Mouse (Mus musculus) right cerebral cortex, postnatal 10 days (tissue): ENCODE results near the gene Dhx37.
"Not testable (repeated sequence)": the region's sequence is repeated elsewhere in the genome, so short reads cannot be mapped to it uniquely, and the experiment has no call there.

Experiments used
- DNase-seq, 2 experiments: peaks; one replicate each; pipeline ENCODE4 v3.0.0; 2021; ENCODE audit warnings: low spot score in 2 of 2

The Dhx37 gene

GRCm38 (mm10) chr5:125448631-125449030, 14.7 kb upstream of the Dhx37 start:
- DNase-seq, result no peak

- no peak for DNase-seq
Measured at GRCm38 (mm10) chr5:125448026-125448425, 14.1 kb upstream of the Dhx37 start.

DNA sequence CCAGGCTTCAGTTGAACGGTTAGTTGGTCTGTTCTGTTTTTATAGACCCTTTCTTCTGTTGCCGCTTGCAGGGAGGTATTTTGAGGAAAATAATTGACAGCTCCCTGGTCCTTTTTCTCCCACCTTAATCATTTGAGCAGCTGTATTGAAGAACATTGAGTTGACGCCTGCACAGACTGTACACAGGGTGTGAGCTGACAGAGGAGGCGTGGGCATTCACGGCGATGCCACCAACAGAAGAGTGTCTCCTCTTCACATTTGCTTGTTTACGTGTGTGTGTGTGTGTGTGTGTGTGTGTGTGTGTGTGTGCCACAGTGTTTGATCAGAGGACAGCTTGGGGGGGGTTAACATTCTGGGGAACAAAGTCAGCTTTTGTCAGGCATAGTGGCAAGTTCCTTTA, 12.4 kb upstream of the Dhx37 start:
- DNase-seq, result peak in 1 of 2 experiments; percentile 56

DNA sequence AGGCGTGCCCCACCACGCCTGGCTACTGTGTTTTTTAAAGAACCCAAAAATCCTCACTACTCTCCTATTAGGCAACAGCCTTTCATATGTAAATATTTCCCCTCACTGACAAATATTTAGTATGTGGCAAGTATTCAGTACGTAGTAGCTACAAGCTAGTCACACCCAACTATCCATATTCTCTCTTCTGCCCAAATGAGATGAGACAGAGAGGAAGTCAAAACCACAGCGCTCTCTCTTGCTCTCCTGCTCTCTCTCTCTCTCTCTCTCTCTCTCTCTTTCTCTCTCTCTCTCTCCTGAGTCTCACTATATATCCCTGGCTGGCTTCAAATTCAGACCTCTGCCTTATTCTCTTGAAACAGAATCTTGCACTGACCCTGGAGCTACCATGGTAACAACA, 10.6 kb upstream of the Dhx37 start:
- DNase-seq, result no peak

DNA sequence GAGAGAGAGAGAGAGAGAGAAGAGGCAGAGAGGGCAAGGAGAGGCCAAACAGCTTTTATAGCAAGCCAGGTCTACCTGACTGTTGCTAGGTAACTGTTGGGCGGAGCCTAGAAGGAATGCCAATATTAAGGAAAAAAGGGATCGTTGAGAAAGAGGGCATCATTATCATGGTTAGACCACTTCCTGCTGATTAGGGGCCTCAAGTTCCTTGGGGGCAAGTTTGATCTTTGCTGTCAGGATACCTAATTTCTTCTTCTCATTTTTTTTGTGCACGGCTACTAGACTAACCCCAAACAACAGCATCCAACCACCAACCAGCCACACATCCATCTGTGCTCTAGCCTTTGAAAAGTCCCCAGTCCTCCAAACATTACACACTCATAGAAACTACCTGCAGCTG, 10.0 kb upstream of the Dhx37 start:
- DNase-seq, result no peak

DNA sequence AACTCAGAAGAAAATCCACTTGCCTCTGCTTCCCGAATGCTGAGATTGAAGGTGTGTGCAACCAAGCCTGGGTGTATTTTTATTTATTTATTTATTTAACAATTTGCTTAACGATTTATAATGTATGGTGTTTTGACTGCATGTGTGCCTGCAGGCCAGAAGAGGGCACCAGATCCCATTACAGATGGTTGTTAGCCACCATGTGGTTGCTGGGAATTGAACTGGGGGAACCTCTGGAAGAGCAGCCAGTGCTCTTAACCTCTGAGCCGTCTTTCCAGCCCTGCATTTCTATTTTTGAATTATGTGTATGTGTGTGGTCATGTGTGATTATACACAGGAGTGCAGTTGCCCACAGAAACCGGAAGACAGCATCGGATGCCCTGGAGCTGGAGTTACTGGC, 9.4 kb upstream of the Dhx37 start:
- DNase-seq, result no peak

DNA sequence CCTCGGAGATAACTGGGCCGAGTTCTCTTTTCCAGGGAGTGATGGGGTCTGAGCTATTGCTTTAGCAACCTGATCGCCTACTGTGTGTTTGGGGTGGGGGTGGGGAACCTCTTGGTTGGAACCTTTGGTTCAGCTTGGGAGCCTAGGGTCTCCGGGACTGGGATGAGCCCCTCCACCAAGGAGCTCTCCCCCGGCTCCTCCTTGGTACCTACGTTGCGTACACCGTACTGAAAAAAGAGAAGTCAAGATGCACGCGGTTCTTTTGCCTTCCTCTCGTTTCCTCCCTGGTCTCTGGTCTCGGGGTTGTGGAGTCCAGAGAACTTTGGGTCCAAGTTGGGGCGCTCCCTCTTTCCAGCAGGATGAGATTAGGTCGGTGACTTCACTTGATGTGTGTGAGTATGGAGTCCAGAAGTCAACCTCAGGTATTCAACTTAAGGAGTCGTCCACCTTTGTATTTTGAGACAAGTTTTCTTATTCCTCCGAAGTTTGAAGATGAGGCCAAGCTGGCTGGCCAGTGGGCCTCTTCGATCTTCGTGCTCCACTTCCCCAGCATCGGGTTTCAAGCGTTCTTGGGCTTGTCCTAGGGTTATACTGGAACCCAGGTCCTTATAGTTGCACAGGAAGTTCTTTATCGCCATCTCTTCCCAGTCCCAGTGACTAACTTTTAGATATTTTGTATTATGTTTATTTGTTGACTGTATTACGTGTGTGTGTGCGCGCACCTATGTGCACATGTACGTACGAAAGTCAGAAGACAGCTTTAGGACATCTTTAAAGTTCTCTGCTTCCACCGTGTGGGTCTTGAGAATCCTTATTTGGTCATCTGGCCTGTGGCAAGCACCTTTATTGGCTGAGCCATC, 8.4 kb upstream of the Dhx37 start:
- peak in 1 of 2 experiments; percentile 40 for DNase-seq

DNA sequence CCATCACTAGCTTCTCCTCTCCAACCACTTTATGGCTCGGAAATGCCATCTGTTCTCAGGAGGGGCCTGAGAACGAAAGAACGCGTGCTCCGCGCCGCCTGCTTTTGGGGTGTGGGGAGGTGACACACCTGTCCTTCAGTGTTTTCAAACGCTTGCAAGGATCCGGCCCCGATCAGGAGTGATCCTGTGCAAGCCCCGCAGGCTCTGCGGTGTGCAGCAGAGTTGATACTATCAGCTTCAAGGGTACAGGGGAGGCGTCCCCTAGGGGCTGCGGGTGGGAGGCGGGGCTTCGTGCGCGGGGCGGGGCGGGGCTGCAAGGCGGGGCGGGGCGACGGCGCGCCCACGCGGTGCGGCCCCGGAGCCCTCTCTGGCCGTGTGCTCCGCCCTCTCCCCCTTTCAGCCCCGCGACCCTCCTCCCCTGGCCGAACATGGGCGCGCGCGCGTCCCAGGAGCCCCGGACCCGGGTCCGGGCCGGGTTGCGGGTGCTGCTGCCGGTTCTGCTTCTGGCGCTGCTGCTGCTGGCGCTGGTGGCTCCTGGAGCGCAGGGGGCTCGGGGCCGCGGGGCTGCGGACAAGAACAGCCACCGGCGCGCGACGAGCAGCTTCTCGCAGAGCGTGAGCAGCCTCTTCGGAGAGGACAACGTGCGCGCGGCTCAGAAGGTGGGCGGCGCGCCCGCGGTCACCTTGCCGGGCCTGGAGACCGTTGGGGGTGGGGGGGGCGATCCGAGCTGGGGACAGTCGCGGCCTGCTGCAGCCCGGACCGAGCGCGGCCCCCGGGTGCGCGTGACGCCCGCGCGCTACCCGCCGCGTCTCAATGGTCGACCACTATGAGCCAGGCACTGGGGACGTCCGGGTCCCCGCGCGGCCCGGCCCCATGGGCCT, 7.6 kb upstream of the Dhx37 start, which contains the start of gene Bri3bp:
Bri3bp (plus strand) TSS at position 335 of the 881 bp plus-strand sequence.
- peak; percentile 61 to 63 for DNase-seq

DNA sequence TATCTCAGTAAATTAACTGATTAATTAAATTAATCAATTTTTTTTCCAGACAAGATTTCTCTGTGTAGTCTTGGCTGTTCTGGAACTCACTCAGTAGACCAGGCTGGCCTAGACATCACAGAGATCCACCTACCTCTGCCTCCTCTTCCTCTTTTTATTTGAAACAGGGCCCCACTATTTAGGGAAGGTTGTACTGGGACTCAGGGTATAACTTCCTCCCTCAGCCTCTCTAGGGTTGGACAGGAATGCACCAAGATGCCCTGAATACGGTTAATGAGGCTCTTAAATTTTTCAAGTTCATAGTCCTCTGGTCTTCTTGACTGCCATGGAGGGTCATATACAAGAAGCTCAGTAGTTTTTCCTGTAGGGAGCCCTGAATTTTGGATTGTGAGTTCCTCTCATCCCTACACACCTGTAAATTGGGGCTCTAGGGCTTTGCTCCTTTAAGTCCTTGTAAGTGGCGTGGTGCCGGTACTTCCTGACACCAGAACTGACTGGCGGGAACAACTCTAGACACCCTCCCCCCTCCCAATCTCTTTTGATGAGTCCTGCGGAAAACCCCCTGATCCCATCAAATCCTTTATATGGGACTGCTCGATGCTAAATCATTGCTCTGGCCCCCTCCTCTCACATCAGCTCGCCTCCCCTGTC, 6.8 kb upstream of the Dhx37 start:
- no peak for DNase-seq

GRCm38 (mm10) chr5:125434347-125434746, 426 bp upstream of the Dhx37 start:
- not testable (repeated sequence) for DNase-seq

DNA sequence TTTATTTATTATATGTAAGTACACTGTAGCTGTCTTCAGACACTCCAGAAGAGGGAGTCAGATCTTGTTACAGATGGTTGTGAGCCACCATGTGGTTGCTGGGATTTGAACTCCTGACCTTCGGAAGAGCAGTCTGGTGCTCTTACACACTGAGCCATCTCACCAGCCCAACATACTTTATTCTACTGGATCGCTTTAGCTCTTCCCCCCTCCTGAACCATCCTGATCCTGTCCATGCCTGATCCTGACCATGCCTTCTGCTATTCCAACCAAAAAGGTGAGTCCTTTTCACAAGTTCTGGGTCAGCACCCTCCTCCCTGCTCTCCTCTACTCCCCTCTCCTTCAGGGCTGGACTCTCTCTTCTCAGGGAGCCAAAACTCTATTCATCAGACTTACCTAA, 1.6 kb downstream of the Dhx37 start:
- DNase-seq, result not testable (repeated sequence)

DNA sequence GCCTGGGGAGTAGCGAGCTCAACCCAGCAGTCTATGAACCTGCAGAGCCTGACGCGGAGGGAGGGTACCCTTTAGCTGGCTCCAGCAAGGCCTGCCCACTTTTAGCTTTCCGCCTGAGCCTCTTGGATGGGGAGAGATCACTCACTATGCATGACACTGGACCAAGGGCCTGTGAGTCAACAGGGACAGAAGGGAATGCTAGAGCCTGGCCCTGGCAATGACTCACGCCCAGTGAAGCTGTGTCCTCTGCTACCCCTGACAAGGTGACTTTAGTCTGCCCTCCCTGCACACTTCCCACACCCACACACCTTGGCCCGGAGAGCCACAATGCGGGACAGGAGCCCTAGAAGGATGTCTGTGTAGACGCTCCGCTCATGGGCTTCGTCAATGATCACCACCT, 7.6 kb downstream of the Dhx37 start:
- no peak for DNase-seq

DNA sequence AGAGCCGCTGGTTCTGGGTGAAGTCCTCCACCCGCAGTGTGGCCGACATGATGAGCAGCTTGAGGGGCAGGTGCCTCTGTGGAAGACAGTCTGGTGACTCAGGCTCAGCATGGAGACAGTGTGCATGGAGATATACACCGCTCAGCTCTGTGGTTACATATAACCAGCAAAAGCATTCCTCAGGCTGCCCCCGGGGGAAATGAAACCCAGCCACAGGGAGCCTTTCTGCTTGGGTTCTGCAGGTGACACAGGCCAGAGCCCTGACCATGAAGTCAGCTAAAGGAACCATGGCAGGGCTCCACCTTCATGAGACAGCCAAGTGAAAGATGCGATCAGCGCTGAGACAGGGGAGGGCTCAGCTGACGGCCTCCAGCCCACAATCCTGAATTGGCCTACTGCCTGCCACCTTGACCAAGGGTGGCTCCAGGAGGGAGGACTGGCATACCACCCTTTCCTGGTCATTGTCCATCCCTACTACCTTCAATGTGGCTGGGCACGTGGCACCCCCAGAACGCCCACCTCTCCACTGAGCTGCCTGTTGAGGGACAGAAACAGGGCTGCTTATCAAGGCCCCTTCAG, 8.1 kb downstream of the Dhx37 start:
- no peak for DNase-seq

- DNase-seq, result no peak
Measured at GRCm38 (mm10) chr5:125419124-125419523, 14.8 kb downstream of the Dhx37 start.

GRCm38 (mm10) chr5:125418636-125419035, 15.3 kb downstream of the Dhx37 start:
- no peak for DNase-seq

DNA sequence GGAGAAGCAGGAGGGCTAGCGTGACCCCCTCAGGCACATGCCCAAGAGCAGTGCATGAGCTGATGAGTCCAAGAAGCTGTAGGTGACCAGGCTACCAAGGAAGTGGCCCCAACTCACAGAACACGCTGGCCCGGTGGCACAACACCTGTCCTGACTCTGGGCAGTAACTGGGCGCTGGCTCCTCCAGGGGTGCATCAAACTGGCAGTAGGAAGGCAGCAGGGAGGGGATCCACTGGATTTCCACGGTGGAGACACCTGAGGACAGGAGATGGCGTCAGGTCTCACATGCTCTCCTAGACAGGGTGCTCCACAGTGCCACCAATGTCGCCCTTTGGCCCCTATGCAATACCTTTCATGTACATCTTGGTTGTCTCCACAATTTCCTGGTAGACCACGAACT, 17.7 kb downstream of the Dhx37 start:
- no peak for DNase-seq

DNA sequence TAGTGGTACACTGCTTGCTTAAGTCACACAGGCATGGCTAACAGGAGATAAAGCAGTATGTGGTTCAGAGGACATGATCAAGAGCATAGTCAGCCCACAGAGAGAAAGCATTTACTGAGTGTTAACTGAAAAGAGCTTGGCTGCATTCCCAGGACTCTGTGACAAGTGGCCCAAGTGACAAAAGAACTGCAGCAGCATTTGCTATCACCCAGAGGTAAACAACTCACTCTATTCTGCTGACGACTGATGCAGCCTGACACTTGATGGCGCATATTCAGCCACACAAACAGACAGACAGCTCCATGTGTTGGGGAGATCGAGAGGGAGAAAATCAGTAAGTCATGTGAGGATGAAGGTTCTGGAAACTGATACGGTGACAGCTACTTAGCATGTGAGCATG, 20.2 kb downstream of the Dhx37 start:
- no peak for DNase-seq

DNA sequence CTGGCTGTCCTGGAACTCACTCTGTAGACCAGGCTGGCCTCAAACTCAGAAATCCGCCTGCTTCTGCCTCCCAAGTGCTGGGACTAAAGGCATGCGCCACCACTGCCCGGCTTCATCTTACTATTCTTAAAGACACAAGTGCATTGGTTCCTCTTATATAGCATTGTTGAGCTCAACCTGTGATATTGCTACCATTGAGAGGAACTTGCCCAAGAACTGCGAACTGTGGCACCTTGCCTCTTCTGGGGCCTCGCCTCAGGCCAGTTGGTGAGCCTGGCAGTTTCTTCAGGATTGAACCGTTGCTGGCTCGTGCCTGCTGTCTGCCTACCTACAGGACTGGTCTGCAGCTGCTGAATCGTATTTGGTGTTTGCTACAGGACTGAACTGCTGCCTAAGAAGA, 21.4 kb downstream of the Dhx37 start:
- DNase-seq, result not testable (repeated sequence)

DNA sequence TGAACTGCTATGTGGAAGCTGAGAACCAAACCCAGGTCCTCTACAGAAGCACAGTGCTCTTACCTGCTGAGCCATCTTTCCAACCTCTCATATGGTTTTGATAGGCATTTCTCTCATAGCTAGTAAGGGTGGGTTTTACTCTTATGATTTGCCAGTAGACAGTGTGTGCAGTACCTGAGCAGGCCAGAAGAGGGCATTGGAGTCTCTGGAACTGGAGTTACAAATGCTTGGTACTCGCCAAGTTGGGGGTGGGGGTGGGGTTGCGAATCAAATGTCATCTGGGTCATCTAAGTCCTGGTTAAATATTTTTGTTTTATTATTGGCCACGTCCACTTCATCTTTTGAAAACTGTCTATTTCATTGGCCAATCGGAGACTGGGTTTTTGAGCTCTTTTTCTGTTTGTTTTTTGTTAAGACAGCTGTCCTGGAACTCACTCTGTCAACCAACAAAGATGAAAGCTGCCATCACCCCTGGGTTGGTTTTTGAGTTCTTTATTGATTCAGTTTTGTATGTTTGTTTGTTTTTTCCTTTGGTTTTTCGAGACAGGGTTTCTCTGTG, 21.9 kb downstream of the Dhx37 start:
- peak; percentile 76 to 81 for DNase-seq

DNA sequence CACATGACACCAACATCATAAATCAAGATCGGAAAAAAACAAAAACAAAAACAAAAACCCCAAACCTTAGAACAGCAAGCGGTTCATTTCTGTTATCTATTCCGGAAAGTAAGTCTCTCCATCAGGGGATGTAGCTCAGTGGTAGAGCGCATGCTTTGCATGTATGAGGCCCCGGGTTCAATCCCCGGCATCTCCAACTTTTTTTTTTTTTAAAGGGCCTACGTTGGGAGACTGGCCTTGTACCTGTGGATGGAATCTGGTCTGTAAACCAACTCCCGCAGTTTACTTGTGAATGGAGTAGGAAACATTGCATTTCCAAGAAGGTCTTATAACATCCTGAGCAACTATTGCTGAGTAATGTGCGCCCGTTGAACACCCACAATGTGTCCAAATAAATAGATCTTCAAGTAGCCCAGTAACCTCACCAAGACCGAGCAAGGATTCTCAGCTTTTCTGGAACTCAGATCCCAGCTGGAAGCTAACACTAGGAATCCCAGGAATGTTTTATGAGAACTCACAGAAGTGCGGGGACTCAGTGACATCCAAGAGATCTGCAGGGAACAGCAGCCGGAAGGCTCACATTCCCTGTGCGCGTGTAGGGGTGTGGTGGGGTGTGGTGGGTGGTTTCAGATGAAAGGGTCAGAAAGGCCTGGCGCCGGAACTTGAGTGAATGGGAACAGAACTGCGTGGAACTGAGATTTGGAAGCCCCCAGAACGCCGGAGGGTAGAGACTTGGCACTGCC, 24.4 kb downstream of the Dhx37 start:
- DNase-seq, result no peak

DNA sequence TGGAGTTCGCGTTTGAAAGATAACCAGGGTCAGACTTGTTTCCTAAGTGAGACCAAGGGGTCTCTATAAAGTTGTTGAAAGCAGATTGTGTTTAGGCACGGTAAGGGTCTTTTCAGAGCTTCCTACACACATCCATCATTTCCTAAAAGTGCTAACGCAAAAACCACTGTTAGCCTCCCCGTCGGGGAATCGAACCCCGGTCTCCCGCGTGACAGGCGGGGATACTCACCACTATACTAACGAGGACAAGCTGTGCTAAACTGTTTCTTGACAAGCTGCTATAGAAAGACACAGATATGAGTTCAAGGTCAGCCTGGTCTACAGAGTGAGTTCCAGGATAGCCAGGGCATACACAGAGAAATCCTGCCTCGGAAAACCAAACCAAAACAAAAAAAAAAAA, 25.1 kb downstream of the Dhx37 start:
- peak; percentile 88 to 93 for DNase-seq
